Mouse (Mus musculus): ENCODE results near the gene Mtmr12.

DNA sequence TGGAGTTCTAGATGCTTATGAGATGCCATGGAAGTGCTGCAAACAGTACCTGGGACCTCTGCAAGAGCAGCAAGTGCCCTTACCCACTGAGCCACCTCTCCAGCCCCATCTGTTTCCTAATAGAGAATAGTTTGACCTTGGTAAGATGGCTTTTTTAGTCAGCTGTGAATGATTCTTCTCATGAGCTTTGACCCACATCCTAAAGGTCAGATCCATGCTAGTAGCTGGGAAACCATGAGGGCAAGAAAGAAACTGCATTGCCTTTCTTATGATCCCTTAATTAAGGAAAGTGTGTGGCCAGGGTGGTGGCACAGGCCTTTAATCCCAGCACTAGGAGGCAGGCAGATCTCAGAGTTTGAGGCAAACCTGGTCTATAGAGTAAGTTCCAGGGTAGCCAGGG is 3.0 kb upstream of the Mtmr12 start:
- TF ChIP-seq CTCF (IDR thresholded peaks at IDR 0.05; ENCODE audit: insufficient read depth, low read length) (no peak), POLR2A (IDR thresholded peaks at IDR 0.05; ENCODE audit: borderline replicate concordance, extremely low read depth, low read depth, low read length) (no peak)

All from lung, adult 2 months (tissue).